Mouse (Mus musculus): ENCODE measurements around the gene Samd8. TPM values are rescaled to one million over a fixed set of nuclear protein-coding genes. Genes with fewer than 3 reads are reported as not detected.

The Samd8 gene
- polyA plus RNA-seq, 1 experiment from 2014 or later: 12.2 TPM

- no peaks in the 10 kb centered on the region for H3K27me3 ChIP-seq
- no peak overlapping the region; the same call in 1 of the 2 replicates for H3K27ac ChIP-seq
- H3K9me3 ChIP-seq: peaks cover 6% of the 10 kb centered on the region
- no peaks in the 10 kb centered on the region for H3K36me3 ChIP-seq
- no peak for ATAC-seq (ENCODE audit: low FRiP score, low read depth)
- WGBS: 54% methylated on average over 8 of the region's 8 CpGs
- H3K4me3 ChIP-seq: no peak overlapping the region
- H3K4me2 ChIP-seq (replicated peaks): no peak overlapping the region
- peaks cover 16% of the 10 kb centered on the region for H3K4me1 ChIP-seq
- no peak overlapping the region for H3K9ac ChIP-seq
Measured at GRCm38 (mm10) chr14:21722021-21722698, 28.2 kb upstream of the Samd8 start.

GRCm38 (mm10) chr14:21729031-21729732 lies 21.1 kb upstream of the Samd8 start:
- no peak for ATAC-seq (ENCODE audit: low FRiP score, low read depth)
- Histone ChIP-seq H3K27ac (no peak overlapping the region), H3K9me3 (0 out of 2 replicates have a peak, but pooled peaks cover 7% of the 10 kb centered on the region), H3K9ac (no peak overlapping the region), H3K4me2 (replicated peaks) (no peak overlapping the region), H3K4me1 (no peaks in the 10 kb centered on the region), H3K27me3 (no peaks in the 10 kb centered on the region), H3K36me3 (no peaks in the 10 kb centered on the region), H3K4me3 (no peak overlapping the region)
- 65% methylated on average over 6 of the region's 6 CpGs for WGBS

- Histone ChIP-seq H3K36me3 (no peaks in the 10 kb centered on the region), H3K4me1 (no peaks in the 10 kb centered on the region), H3K27ac (no peak overlapping the region), H3K4me2 (replicated peaks) (no peak overlapping the region), H3K9ac (no peak overlapping the region), H3K4me3 (no peak overlapping the region), H3K27me3 (no peaks in the 10 kb centered on the region), H3K9me3 (0 out of 2 replicates have a peak, but pooled peaks cover 7% of the 10 kb centered on the region)
- 92% methylated on average over 4 of the region's 4 CpGs for WGBS
- no peak for ATAC-seq (ENCODE audit: low FRiP score, low read depth)
Measured at GRCm38 (mm10) chr14:21729936-21730335, 20.4 kb upstream of the Samd8 start.

- WGBS: 93% methylated on average over 15 of the region's 15 CpGs
- Histone ChIP-seq H3K27ac (no peak overlapping the region), H3K4me2 (replicated peaks) (no peak overlapping the region), H3K9me3 (0 out of 2 replicates have a peak, but pooled peaks cover 7% of the 10 kb centered on the region), H3K36me3 (no peaks in the 10 kb centered on the region), H3K4me1 (peaks cover 5% of the 10 kb centered on the region), H3K9ac (no peak overlapping the region), H3K4me3 (no peak overlapping the region), H3K27me3 (no peaks in the 10 kb centered on the region)
- ATAC-seq (ENCODE audit: low FRiP score, low read depth): no peak
Measured at GRCm38 (mm10) chr14:21733131-21733905, 17.0 kb upstream of the Samd8 start.

- 89% methylated on average over 7 of the region's 7 CpGs for WGBS
- no peaks in the 10 kb centered on the region for H3K36me3 ChIP-seq
- H3K27ac ChIP-seq: no peak overlapping the region
- no peaks in the 10 kb centered on the region for H3K9me3 ChIP-seq
- H3K27me3 ChIP-seq: peaks cover 5% of the 10 kb centered on the region; the same call in 1 of the 2 replicates
- no peak overlapping the region for H3K4me3 ChIP-seq
- ATAC-seq (ENCODE audit: low FRiP score, low read depth): no peak
- no peak overlapping the region for H3K4me2 ChIP-seq (replicated peaks)
- H3K9ac ChIP-seq: no peak overlapping the region
- H3K4me1 ChIP-seq: peaks cover 14% of the 10 kb centered on the region
Measured at GRCm38 (mm10) chr14:21740345-21740744, 10.0 kb upstream of the Samd8 start.

GRCm38 (mm10) chr14:21741314-21741713 lies 9.0 kb upstream of the Samd8 start:
- Histone ChIP-seq H3K4me3 (no peak overlapping the region), H3K4me2 (replicated peaks) (no peak overlapping the region), H3K27me3 (peaks cover 5% of the 10 kb centered on the region; the same call in 1 of the 2 replicates), H3K27ac (no peak overlapping the region), H3K4me1 (peaks cover 11% of the 10 kb centered on the region), H3K9me3 (no peaks in the 10 kb centered on the region), H3K36me3 (no peaks in the 10 kb centered on the region), H3K9ac (0 out of 2 replicates have a peak overlapping the region, but pooled peaks have one; percentile 35)
- whole genome bisulfite sequencing: 91% methylated on average over 3 of the region's 3 CpGs
- no peak; the same call in 1 of the 2 replicates for ATAC-seq (ENCODE audit: low FRiP score, low read depth)

GRCm38 (mm10) chr14:21741786-21742185 lies 8.5 kb upstream of the Samd8 start:
- Histone ChIP-seq H3K27me3 (peaks cover 5% of the 10 kb centered on the region; the same call in 1 of the 2 replicates), H3K36me3 (no peaks in the 10 kb centered on the region), H3K4me2 (replicated peaks) (no peak overlapping the region), H3K9me3 (no peaks in the 10 kb centered on the region), H3K9ac (0 out of 2 replicates have a peak overlapping the region, but pooled peaks have one; percentile 35), H3K4me3 (no peak overlapping the region), H3K27ac (no peak overlapping the region), H3K4me1 (peaks cover 10% of the 10 kb centered on the region)
- ATAC-seq (ENCODE audit: low FRiP score, low read depth): peak; percentile 83
- 12% methylated on average over 4 of the region's 4 CpGs for WGBS

GRCm38 (mm10) chr14:21742441-21742840 lies 7.9 kb upstream of the Samd8 start:
- Histone ChIP-seq H3K4me3 (no peak overlapping the region), H3K4me2 (replicated peaks) (no peak overlapping the region), H3K27ac (no peak overlapping the region), H3K36me3 (no peaks in the 10 kb centered on the region), H3K9me3 (no peaks in the 10 kb centered on the region), H3K27me3 (peaks cover 5% of the 10 kb centered on the region; the same call in 1 of the 2 replicates), H3K9ac (peak overlapping the region; percentile 15; the same call in 1 of the 2 replicates), H3K4me1 (peaks cover 10% of the 10 kb centered on the region)
- no peak for ATAC-seq (ENCODE audit: low FRiP score, low read depth)
- WGBS: 86% methylated on average over 4 of the region's 4 CpGs

- Histone ChIP-seq H3K4me2 (replicated peaks) (no peak overlapping the region), H3K4me3 (no peak overlapping the region), H3K9ac (no peak overlapping the region), H3K27ac (no peak overlapping the region), H3K4me1 (peaks cover 10% of the 10 kb centered on the region), H3K27me3 (peaks cover 5% of the 10 kb centered on the region; the same call in 1 of the 2 replicates), H3K9me3 (no peaks in the 10 kb centered on the region), H3K36me3 (no peaks in the 10 kb centered on the region)
- ATAC-seq (ENCODE audit: low FRiP score, low read depth): no peak
- WGBS: 88% methylated on average over 1 of the region's 1 CpGs
Measured at GRCm38 (mm10) chr14:21744169-21744568, 6.2 kb upstream of the Samd8 start.

- Histone ChIP-seq H3K4me3 (no peak overlapping the region), H3K4me2 (replicated peaks) (no peak overlapping the region), H3K36me3 (no peaks in the 10 kb centered on the region), H3K27ac (no peak overlapping the region), H3K9ac (no peak overlapping the region), H3K4me1 (peaks cover 10% of the 10 kb centered on the region), H3K27me3 (peaks cover 5% of the 10 kb centered on the region; the same call in 1 of the 2 replicates), H3K9me3 (no peaks in the 10 kb centered on the region)
- ATAC-seq (ENCODE audit: low FRiP score, low read depth): no peak
- 60% methylated on average over 5 of the region's 5 CpGs for WGBS
Measured at GRCm38 (mm10) chr14:21745149-21745548, 5.2 kb upstream of the Samd8 start.

GRCm38 (mm10) chr14:21746251-21746650 lies 4.1 kb upstream of the Samd8 start:
- H3K9ac ChIP-seq: no peak overlapping the region

GRCm38 (mm10) chr14:21746846-21747245 lies 3.5 kb upstream of the Samd8 start:
- 78% methylated on average over 2 of the region's 2 CpGs for WGBS

More at GRCm38 (mm10) chr14:21746251-21746650, 4.1 kb upstream of the Samd8 start:
- H3K27ac ChIP-seq: no peak overlapping the region
- H3K4me2 ChIP-seq (replicated peaks): no peak overlapping the region
- H3K4me3 ChIP-seq: no peak overlapping the region
- WGBS: 90% methylated on average over 8 of the region's 8 CpGs
- H3K9me3 ChIP-seq: no peaks in the 10 kb centered on the region
- no peaks in the 10 kb centered on the region for H3K36me3 ChIP-seq
- no peak for ATAC-seq (ENCODE audit: low FRiP score, low read depth)
- H3K27me3 ChIP-seq: no peaks in the 10 kb centered on the region; the same call in 1 of the 2 replicates
- peaks cover 10% of the 10 kb centered on the region for H3K4me1 ChIP-seq

More at GRCm38 (mm10) chr14:21746846-21747245, 3.5 kb upstream of the Samd8 start:
- peaks cover 11% of the 10 kb centered on the region for H3K4me1 ChIP-seq
- ATAC-seq (ENCODE audit: low FRiP score, low read depth): no peak
- no peaks in the 10 kb centered on the region for H3K36me3 ChIP-seq
- H3K9me3 ChIP-seq: no peaks in the 10 kb centered on the region
- no peak overlapping the region for H3K27ac ChIP-seq
- H3K4me3 ChIP-seq: no peak overlapping the region
- no peaks in the 10 kb centered on the region; the same call in 1 of the 2 replicates for H3K27me3 ChIP-seq
- H3K9ac ChIP-seq: no peak overlapping the region
- H3K4me2 ChIP-seq (replicated peaks): no peak overlapping the region

Data from limb, embryonic 13.5 days (tissue).